Mouse (Mus musculus) forebrain, embryonic 13.5 days (tissue): ENCODE measurements around the gene Rnf151. TPM values are rescaled to one million over a fixed set of nuclear protein-coding genes. Genes with fewer than 3 reads are reported as not detected.
"Not testable (repeated sequence)": the region's sequence is repeated elsewhere in the genome, so short reads cannot be mapped to it uniquely, and the experiment has no call there.

Experiments
- ATAC-seq: fragments of 200-750 bp; cut with Nextera tagmentation; 2 replicates; pipeline ENCODE4 v1.8.0; 2017
- H3K27ac ChIP-seq: fragments of 300-500 bp; sonication (generic); 2 replicates; pipeline ENCODE4 v1.5.1; 2015; ENCODE audit warnings: inconsistent platforms, mild to moderate bottlenecking, moderate library complexity
- H3K27me3 ChIP-seq: fragments of 300-500 bp; sonication (generic); 2 replicates; pipeline ENCODE4 v1.6.1; 2015; ENCODE audit warnings: mild to moderate bottlenecking, inconsistent platforms
- H3K36me3 ChIP-seq: fragments of 300-500 bp; sonication (generic); 2 replicates; pipeline ENCODE4 v1.6.1; 2015; ENCODE audit warnings: mild to moderate bottlenecking, inconsistent platforms; ENCODE audit not compliant: poor library complexity, severe bottlenecking
- H3K4me1 ChIP-seq: fragments of 300-500 bp; sonication (generic); 2 replicates; pipeline ENCODE4 v1.6.1; 2015; ENCODE audit warnings: inconsistent platforms
- H3K4me2 ChIP-seq: fragments of 300-500 bp; sonication (generic); 2 replicates; pipeline ENCODE4 v1.6.1; 2015; ENCODE audit warnings: inconsistent platforms, mild to moderate bottlenecking, moderate library complexity
- H3K4me3 ChIP-seq: fragments of 300-500 bp; sonication (generic); 2 replicates; pipeline ENCODE4 v1.5.1; 2015; ENCODE audit warnings: mild to moderate bottlenecking, inconsistent platforms
- H3K9ac ChIP-seq: fragments of 300-500 bp; sonication (generic); 2 replicates; pipeline ENCODE4 v1.6.1; 2015; ENCODE audit warnings: mild to moderate bottlenecking, inconsistent platforms
- H3K9me3 ChIP-seq: fragments of 300-500 bp; sonication (generic); replicated peaks from 2 replicates; pipeline ENCODE4 v1.6.1; 2016; ENCODE audit warnings: inconsistent platforms
- WGBS: fragments of 180-500 bp; shearing (Covaris S2); methylation state at CpG from one replicate; pipeline ENCODE4 v1.1.7; 2015; 5-methylcytosine and 5-hydroxymethylcytosine counted together
- polyA plus RNA-seq: library from polyadenylated mRNA; unstranded; fragments of >200 nt; fragmentation: Nextera tagmentation; extraction: Ambion mirVana; gene quantifications from 2 replicates; pipeline ENCODE4 v1.2.1, GENCODE M21; 2015

Rnf151 gene
- polyA plus RNA-seq, 1 experiment from 2014 or later: not detected

- ATAC-seq, H3K9me3 ChIP-seq, H3K27me3 ChIP-seq, H3K27ac ChIP-seq: not testable (repeated sequence)
- WGBS: 66% methylated on average over 5 of the region's 5 CpGs
- Histone ChIP-seq H3K4me2 (peak overlapping the region; percentile 87), H3K9ac (peak overlapping the region; percentile 89), H3K4me3 (peak overlapping the region; percentile 83), H3K4me1 (peaks cover 36% of the 10 kb centered on the region), H3K36me3 (peaks cover 35% of the 10 kb centered on the region)
Observed at GRCm38 (mm10) chr17:24718938-24719337, 1.1 kb upstream of the Rnf151 start.

- H3K9me3 ChIP-seq: no peaks in the 10 kb centered on the region
- H3K4me1 ChIP-seq: peaks cover 10% of the 10 kb centered on the region
- no peak overlapping the region for H3K9ac ChIP-seq
- no peak overlapping the region for H3K27ac ChIP-seq
- no peak overlapping the region for H3K4me2 ChIP-seq
- 97% methylated on average over 15 of the region's 15 CpGs for WGBS
- no peaks in the 10 kb centered on the region for H3K27me3 ChIP-seq
- no peak for ATAC-seq
- no peak overlapping the region for H3K4me3 ChIP-seq
- H3K36me3 ChIP-seq: peaks cover 20% of the 10 kb centered on the region
Observed at GRCm38 (mm10) chr17:24716166-24716682, 1.6 kb downstream of the Rnf151 start.

- ATAC-seq: no peak
- no peak overlapping the region for H3K27ac ChIP-seq
- H3K27me3 ChIP-seq: no peaks in the 10 kb centered on the region
- no peak overlapping the region for H3K4me3 ChIP-seq
- no peak overlapping the region for H3K4me2 ChIP-seq
- 41% methylated on average over 6 of the region's 6 CpGs for WGBS
- no peak overlapping the region for H3K9ac ChIP-seq
- H3K9me3 ChIP-seq: no peaks in the 10 kb centered on the region
- peaks cover 18% of the 10 kb centered on the region for H3K36me3 ChIP-seq
- H3K4me1 ChIP-seq: peaks cover 8% of the 10 kb centered on the region
Observed at GRCm38 (mm10) chr17:24715556-24715955, 2.3 kb downstream of the Rnf151 start.

- Histone ChIP-seq H3K36me3 (peaks cover 20% of the 10 kb centered on the region), H3K9me3 (no peaks in the 10 kb centered on the region), H3K27ac (no peak overlapping the region), H3K4me2 (no peak overlapping the region), H3K4me1 (peaks cover 19% of the 10 kb centered on the region), H3K27me3 (no peaks in the 10 kb centered on the region), H3K9ac (no peak overlapping the region), H3K4me3 (peak overlapping the region; percentile 83; the same call in 1 of the 2 replicates)
- 35% methylated on average over 2 of the region's 2 CpGs for WGBS
- ATAC-seq: no peak
Observed at GRCm38 (mm10) chr17:24708646-24709045, 9.2 kb downstream of the Rnf151 start.

- WGBS: 6% methylated on average over 24 of the region's 24 CpGs
- H3K9me3 ChIP-seq: no peaks in the 10 kb centered on the region
- peaks cover 24% of the 10 kb centered on the region for H3K36me3 ChIP-seq
Observed at GRCm38 (mm10) chr17:24707801-24708425, 9.9 kb downstream of the Rnf151 start.

GRCm38 (mm10) chr17:24706982-24707800 lies 10.7 kb downstream of the Rnf151 start, which contains the start of gene Tbl3:
TSS of gene Tbl3 (minus strand) at chr17:24707660.
- Histone ChIP-seq H3K27me3 (no peaks in the 10 kb centered on the region), H3K4me2 (peak within 1 kb of the TSS; percentile 89), H3K27ac (peak within 1 kb of the TSS; percentile 74), H3K9ac (peak within 1 kb of the TSS; percentile 84), H3K4me3 (peak within 1 kb of the TSS; percentile 83), H3K36me3 (peaks cover 31% of the 10 kb centered on the region), H3K9me3 (no peaks in the 10 kb centered on the region), H3K4me1 (peaks cover 19% of the 10 kb centered on the region)
- 4% methylated on average over 32 of the region's 32 CpGs for WGBS
- ATAC-seq: peak; percentile 93

More at GRCm38 (mm10) chr17:24707801-24708425, 9.9 kb downstream of the Rnf151 start:
- no peaks in the 10 kb centered on the region for H3K27me3 ChIP-seq
- peak overlapping the region; percentile 74 for H3K27ac ChIP-seq
- peak overlapping the region; percentile 89 for H3K4me2 ChIP-seq
- H3K4me3 ChIP-seq: peak overlapping the region; percentile 83
- ATAC-seq: peak; percentile 50; the same call in 1 of the 2 replicates
- peaks cover 19% of the 10 kb centered on the region for H3K4me1 ChIP-seq
- H3K9ac ChIP-seq: peak overlapping the region; percentile 84

- no peak overlapping the region for H3K9ac ChIP-seq
- no peak for ATAC-seq
- peak overlapping the region; percentile 89 for H3K4me2 ChIP-seq
- H3K27me3 ChIP-seq: no peaks in the 10 kb centered on the region
- peak overlapping the region; percentile 83 for H3K4me3 ChIP-seq
- H3K27ac ChIP-seq: no peak overlapping the region
- peaks cover 19% of the 10 kb centered on the region for H3K4me1 ChIP-seq
- 98% methylated on average over 3 of the region's 3 CpGs for WGBS
- H3K36me3 ChIP-seq: peaks cover 45% of the 10 kb centered on the region
- H3K9me3 ChIP-seq: no peaks in the 10 kb centered on the region
Observed at GRCm38 (mm10) chr17:24705821-24706220, 12.0 kb downstream of the Rnf151 start.

GRCm38 (mm10) chr17:24701251-24701650 lies 16.6 kb downstream of the Rnf151 start:
- no peaks in the 10 kb centered on the region for H3K9me3 ChIP-seq
- no peak overlapping the region for H3K27ac ChIP-seq
- H3K27me3 ChIP-seq: no peaks in the 10 kb centered on the region
- no peak overlapping the region for H3K9ac ChIP-seq
- H3K36me3 ChIP-seq: peaks cover 59% of the 10 kb centered on the region
- ATAC-seq: no peak
- no peak overlapping the region for H3K4me3 ChIP-seq
- H3K4me2 ChIP-seq: no peak overlapping the region
- peaks cover 27% of the 10 kb centered on the region for H3K4me1 ChIP-seq
- WGBS: 92% methylated on average over 9 of the region's 9 CpGs

- H3K4me3 ChIP-seq: no peak overlapping the region
- peaks cover 47% of the 10 kb centered on the region for H3K36me3 ChIP-seq
- H3K27me3 ChIP-seq: no peaks in the 10 kb centered on the region
- H3K4me1 ChIP-seq: peaks cover 31% of the 10 kb centered on the region
- H3K9ac ChIP-seq: no peak overlapping the region
- no peak overlapping the region for H3K27ac ChIP-seq
- 82% methylated on average over 2 of the region's 2 CpGs for WGBS
- no peak for ATAC-seq
- H3K4me2 ChIP-seq: no peak overlapping the region
- H3K9me3 ChIP-seq: no peaks in the 10 kb centered on the region
Observed at GRCm38 (mm10) chr17:24699473-24699872, 18.4 kb downstream of the Rnf151 start.

- ATAC-seq: no peak
- Histone ChIP-seq H3K4me3 (no peak overlapping the region), H3K36me3 (peaks cover 39% of the 10 kb centered on the region), H3K9me3 (no peaks in the 10 kb centered on the region), H3K4me1 (peaks cover 31% of the 10 kb centered on the region), H3K9ac (no peak overlapping the region), H3K27me3 (no peaks in the 10 kb centered on the region), H3K27ac (no peak overlapping the region), H3K4me2 (no peak overlapping the region)
- 75% methylated on average over 9 of the region's 9 CpGs for WGBS
Observed at GRCm38 (mm10) chr17:24698715-24699114, 19.1 kb downstream of the Rnf151 start.

- Histone ChIP-seq H3K4me1 (peaks cover 31% of the 10 kb centered on the region), H3K9me3 (no peaks in the 10 kb centered on the region), H3K27me3 (no peaks in the 10 kb centered on the region), H3K4me2 (no peak overlapping the region), H3K9ac (no peak overlapping the region), H3K4me3 (no peak overlapping the region), H3K36me3 (peaks cover 40% of the 10 kb centered on the region), H3K27ac (no peak overlapping the region)
- no peak for ATAC-seq
- WGBS: 17% methylated on average over 5 of the region's 5 CpGs
Observed at GRCm38 (mm10) chr17:24697985-24698384, 19.9 kb downstream of the Rnf151 start.
